Mouse (Mus musculus) C2C12 (cell line): Measurements from ENCODE around the gene Gria4.

Experiments
- CEBPB ChIP-seq: IDR thresholded peaks from one replicate; pipeline ENCODE4 v1.6.1; 2011; ENCODE audit warnings: low read depth, mild to moderate bottlenecking, control low read depth, moderate library complexity
- CTCF ChIP-seq: IDR thresholded peaks from one replicate; pipeline ENCODE4 v1.5.1; 2011; ENCODE audit not compliant: control insufficient read depth, insufficient read depth, insufficient read length
- MYOG ChIP-seq: IDR thresholded peaks from one replicate; pipeline ENCODE4 v1.6.1; 2011; ENCODE audit not compliant: control insufficient read depth, insufficient read length; ENCODE audit errors: extremely low read depth

- TF ChIP-seq CTCF (no peak), CEBPB (no peak), MYOG (no peak)
These were observed 959 bp downstream of the Gria4 start for GRCm38 (mm10) chr9:4795075-4795474.
